Mouse (Mus musculus): ENCODE data around the gene Smtnl2. TPM values are rescaled to one million over a fixed set of nuclear protein-coding genes. Genes with fewer than 3 reads are reported as not detected.
A peak's percentile ranks its signal among the peaks of the same experiment; 100 is the strongest.
"Not testable (repeated sequence)": the region's sequence is repeated elsewhere in the genome, so short reads cannot be mapped to it uniquely, and the experiment has no call there.

The Smtnl2 gene
- total and polyA plus RNA-seq, 2 experiments = 0.43 to 0.55 TPM

DNA sequence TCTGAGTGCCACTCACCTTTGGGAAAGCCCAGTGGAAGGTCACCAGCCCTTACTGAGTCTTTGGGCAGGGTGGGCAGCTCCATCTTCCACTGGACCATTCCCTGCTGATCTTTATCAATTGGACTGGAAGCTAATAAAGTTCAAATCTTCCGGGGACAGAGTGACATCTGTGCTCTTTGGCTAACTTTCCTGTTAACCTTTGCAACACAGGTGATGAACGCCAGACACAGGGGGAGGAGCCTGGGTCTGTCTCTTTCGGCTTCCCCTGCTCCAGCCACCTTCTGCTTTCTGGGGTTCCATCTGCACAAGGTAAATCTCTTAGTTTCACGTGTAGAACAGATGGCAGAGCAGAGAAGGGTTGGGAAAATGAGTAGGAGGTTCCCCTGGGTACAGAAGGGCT is 26.9 kb upstream of the Smtnl2 start:
- Histone ChIP-seq H3K27me3 (ENCODE audit: control insufficient read depth, insufficient read depth, low read length) (no peaks in the 10 kb centered on the region), H3K36me3 (ENCODE audit: control insufficient read depth, insufficient read depth, low read length) (peaks cover 4% of the 10 kb centered on the region; the same call in 1 of the 2 replicates), H3K27ac (replicated peaks; ENCODE audit: insufficient read depth, low read depth, low read length) (peak overlapping the region; percentile 61), H3K4me1 (ENCODE audit: control insufficient read depth, insufficient read depth, low read length) (peaks cover 24% of the 10 kb centered on the region), H3K79me2 (ENCODE audit: control insufficient read depth, insufficient read depth, low read length) (peaks cover 11% of the 10 kb centered on the region; the same call in 1 of the 2 replicates), H3K9ac (ENCODE audit: low read depth, low read length) (0 out of 2 replicates have a peak overlapping the region, but pooled peaks have one; percentile 27), H3K4me3 (ENCODE audit: insufficient read depth, low read depth, low read length) (peak overlapping the region; percentile 8; the same call in 1 of the 2 replicates)
- DNase-seq (ENCODE audit: extremely low read depth, low read depth, low spot score) = peak; percentile 90
- 18% methylated on average over 4 of the region's 4 CpGs for WGBS
- TF ChIP-seq POLR2A (IDR thresholded peaks at IDR 0.05; ENCODE audit: extremely low read depth, insufficient read depth, low read length) = no peak
- no peak for TF ChIP-seq CTCF (IDR thresholded peaks at IDR 0.05; ENCODE audit: low read depth, low read length)

DNA sequence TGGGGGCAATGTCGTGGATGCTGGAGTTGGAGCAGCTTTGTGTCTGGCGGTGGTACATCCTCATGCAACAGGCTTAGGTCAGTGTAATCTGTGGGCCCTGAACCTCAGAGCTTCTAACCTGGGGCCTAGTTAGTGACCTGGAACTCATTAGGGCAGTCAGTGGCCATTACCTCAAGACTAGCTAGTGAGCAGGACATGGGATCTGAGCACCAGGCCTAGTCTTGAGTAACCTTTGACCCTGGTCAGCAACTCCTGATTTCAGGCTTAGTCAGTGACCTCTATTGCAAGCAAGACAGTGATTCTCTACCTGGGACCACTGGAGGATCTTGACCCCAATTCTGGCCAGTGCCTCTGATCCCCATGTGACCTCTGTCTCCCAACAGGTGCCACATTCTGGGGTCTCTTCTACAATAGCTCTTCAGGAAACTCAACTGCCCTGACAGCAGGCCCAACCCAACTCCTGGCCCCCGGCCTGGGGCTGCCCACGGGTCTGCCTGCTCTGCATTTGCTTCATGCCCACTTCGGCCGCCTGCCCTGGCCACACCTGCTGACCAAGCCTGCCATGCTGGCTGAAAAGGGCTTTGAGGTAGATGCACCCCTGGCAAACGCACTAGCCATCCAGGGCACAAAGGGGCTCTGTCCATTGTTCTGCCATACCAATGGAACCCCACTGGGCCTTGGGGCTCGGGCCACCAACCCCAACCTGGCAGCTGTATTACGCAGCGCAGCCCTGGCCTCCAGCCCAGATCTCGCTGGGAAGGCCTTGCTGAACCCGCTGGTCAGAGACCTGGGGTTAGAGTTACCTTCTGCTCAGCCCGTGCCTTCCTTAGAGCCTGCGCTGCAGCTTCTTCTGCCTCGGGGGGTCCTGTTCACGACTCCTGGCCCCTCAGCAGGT is 25.5 kb upstream of the Smtnl2 start:
- DNase-seq (ENCODE audit: extremely low read depth, low read depth, low spot score) = peak; percentile 87
- no peaks in the 10 kb centered on the region for H3K36me3 ChIP-seq (ENCODE audit: control insufficient read depth, insufficient read depth, low read length)
- TF ChIP-seq CTCF (IDR thresholded peaks at IDR 0.05; ENCODE audit: low read depth, low read length) (no peak), POLR2A (IDR thresholded peaks at IDR 0.05; ENCODE audit: extremely low read depth, insufficient read depth, low read length) (no peak)
- peak overlapping the region; percentile 37; the same call in 1 of the 2 replicates for H3K4me3 ChIP-seq (ENCODE audit: insufficient read depth, low read depth, low read length)
- peak overlapping the region; percentile 94 for H3K27ac ChIP-seq (replicated peaks; ENCODE audit: insufficient read depth, low read depth, low read length)
- H3K9ac ChIP-seq (ENCODE audit: low read depth, low read length) = peak overlapping the region; percentile 19
- H3K4me1 ChIP-seq (ENCODE audit: control insufficient read depth, insufficient read depth, low read length) = peaks cover 22% of the 10 kb centered on the region
- H3K27me3 ChIP-seq (ENCODE audit: control insufficient read depth, insufficient read depth, low read length) = no peaks in the 10 kb centered on the region
- 40% methylated on average over 16 of the region's 16 CpGs for WGBS
- peaks cover 10% of the 10 kb centered on the region; the same call in 1 of the 2 replicates for H3K79me2 ChIP-seq (ENCODE audit: control insufficient read depth, insufficient read depth, low read length)

DNA sequence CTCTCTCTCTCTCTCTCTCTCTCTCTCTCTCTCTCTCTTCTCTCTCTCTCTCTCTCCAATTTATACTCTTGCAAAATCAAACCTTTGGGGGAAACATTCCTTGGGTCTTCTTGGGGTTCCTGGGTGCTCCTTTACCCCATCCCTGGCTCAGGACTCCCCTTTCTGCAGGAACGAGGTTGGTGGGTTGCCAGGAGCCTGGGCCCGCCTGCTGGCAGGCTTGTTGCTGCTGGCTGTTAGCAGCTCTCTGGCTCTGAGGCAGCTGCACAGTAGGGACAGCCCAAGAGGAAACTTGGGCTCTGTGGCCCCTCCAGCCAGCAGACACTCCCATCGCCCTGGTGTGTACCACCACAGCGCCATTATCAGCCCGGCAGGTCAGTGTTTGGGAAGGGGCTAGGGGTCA is 24.8 kb upstream of the Smtnl2 start:
- Histone ChIP-seq H3K9ac (ENCODE audit: low read depth, low read length) (peak overlapping the region; percentile 19; the same call in 1 of the 2 replicates), H3K4me1 (ENCODE audit: control insufficient read depth, insufficient read depth, low read length) (peaks cover 20% of the 10 kb centered on the region), H3K27ac (replicated peaks; ENCODE audit: insufficient read depth, low read depth, low read length) (peak overlapping the region; percentile 94), H3K36me3 (ENCODE audit: control insufficient read depth, insufficient read depth, low read length) (no peaks in the 10 kb centered on the region), H3K4me3 (ENCODE audit: insufficient read depth, low read depth, low read length) (peak overlapping the region; percentile 37; the same call in 1 of the 2 replicates), H3K27me3 (ENCODE audit: control insufficient read depth, insufficient read depth, low read length) (no peaks in the 10 kb centered on the region), H3K79me2 (ENCODE audit: control insufficient read depth, insufficient read depth, low read length) (peaks cover 3% of the 10 kb centered on the region; the same call in 1 of the 2 replicates)
- DNase-seq (ENCODE audit: extremely low read depth, low read depth, low spot score) = peak; percentile 76
- 59% methylated on average over 5 of the region's 5 CpGs for WGBS
- TF ChIP-seq CTCF (IDR thresholded peaks at IDR 0.05; ENCODE audit: low read depth, low read length) = no peak
- TF ChIP-seq POLR2A (IDR thresholded peaks at IDR 0.05; ENCODE audit: extremely low read depth, insufficient read depth, low read length) = no peak

- Histone ChIP-seq H3K27ac (replicated peaks; ENCODE audit: insufficient read depth, low read depth, low read length) (peak overlapping the region; percentile 94), H3K9ac (ENCODE audit: low read depth, low read length) (peak overlapping the region; percentile 71), H3K4me1 (ENCODE audit: control insufficient read depth, insufficient read depth, low read length) (peaks cover 20% of the 10 kb centered on the region), H3K36me3 (ENCODE audit: control insufficient read depth, insufficient read depth, low read length) (no peaks in the 10 kb centered on the region), H3K27me3 (ENCODE audit: control insufficient read depth, insufficient read depth, low read length) (no peaks in the 10 kb centered on the region), H3K4me3 (ENCODE audit: insufficient read depth, low read depth, low read length) (peak overlapping the region; percentile 68), H3K79me2 (ENCODE audit: control insufficient read depth, insufficient read depth, low read length) (0 out of 2 replicates have a peak, but pooled peaks cover 3% of the 10 kb centered on the region)
- TF ChIP-seq POLR2A (IDR thresholded peaks at IDR 0.05; ENCODE audit: extremely low read depth, insufficient read depth, low read length) (no peak), CTCF (IDR thresholded peaks at IDR 0.05; ENCODE audit: low read depth, low read length) (no peak)
- DNase-seq (ENCODE audit: extremely low read depth, low read depth, low spot score) = peak; percentile 69
- WGBS = 19% methylated on average over 2 of the region's 2 CpGs
These were observed 24.2 kb upstream of the Smtnl2 start for GRCm38 (mm10) chr11:72435694-72436045.

- peak; percentile 97 for DNase-seq (ENCODE audit: extremely low read depth, low read depth, low spot score)
- 16% methylated on average over 11 of the region's 11 CpGs for WGBS
- Histone ChIP-seq H3K27ac (replicated peaks; ENCODE audit: insufficient read depth, low read depth, low read length) (peak within 1 kb of the TSS; percentile 94), H3K36me3 (ENCODE audit: control insufficient read depth, insufficient read depth, low read length) (no peaks in the 10 kb centered on the region), H3K9ac (ENCODE audit: low read depth, low read length) (peak within 1 kb of the TSS; percentile 71), H3K27me3 (ENCODE audit: control insufficient read depth, insufficient read depth, low read length) (no peaks in the 10 kb centered on the region), H3K4me1 (ENCODE audit: control insufficient read depth, insufficient read depth, low read length) (peaks cover 20% of the 10 kb centered on the region), H3K79me2 (ENCODE audit: control insufficient read depth, insufficient read depth, low read length) (0 out of 2 replicates have a peak, but pooled peaks cover 3% of the 10 kb centered on the region), H3K4me3 (ENCODE audit: insufficient read depth, low read depth, low read length) (peak within 1 kb of the TSS; percentile 68)
- TF ChIP-seq CTCF (IDR thresholded peaks at IDR 0.05; ENCODE audit: low read depth, low read length) (no peak), POLR2A (IDR thresholded peaks at IDR 0.05; ENCODE audit: extremely low read depth, insufficient read depth, low read length) (no peak)
These were observed 23.6 kb upstream of the Smtnl2 start, which contains the start of gene Ggt6 for GRCm38 (mm10) chr11:72434963-72435693. Gene Ggt6, plus strand, starts transcription at chr11:72435526.

GRCm38 (mm10) chr11:72430311-72431068 is 19.0 kb upstream of the Smtnl2 start:
- not testable (repeated sequence) for H3K36me3 ChIP-seq (ENCODE audit: control insufficient read depth, insufficient read depth, low read length); H3K27ac ChIP-seq (replicated peaks; ENCODE audit: insufficient read depth, low read depth, low read length); H3K27me3 ChIP-seq (ENCODE audit: control insufficient read depth, insufficient read depth, low read length); H3K9ac ChIP-seq (ENCODE audit: low read depth, low read length); H3K4me1 ChIP-seq (ENCODE audit: control insufficient read depth, insufficient read depth, low read length); H3K4me3 ChIP-seq (ENCODE audit: insufficient read depth, low read depth, low read length); H3K79me2 ChIP-seq (ENCODE audit: control insufficient read depth, insufficient read depth, low read length); DNase-seq (ENCODE audit: extremely low read depth, low read depth, low spot score)
- 72% methylated on average over 9 of the region's 9 CpGs for WGBS
